Mouse (Mus musculus) liver, postnatal 0 days (tissue): ENCODE data around the gene Shisa2. TPM values are rescaled to one million over a fixed set of nuclear protein-coding genes. Genes with fewer than 3 reads are reported as not detected.

ENCODE experiments used
- ATAC-seq: fragments of 200-750 bp; cut with Nextera tagmentation; 2 replicates; pipeline ENCODE4 v1.8.0; 2017; ENCODE audit warnings: mild to moderate bottlenecking, moderate library complexity
- DNase-seq: peaks from one replicate; pipeline ENCODE4 v3.0.0-alpha.2; 2016
- H3K27ac ChIP-seq: fragments of 300-500 bp; sonication (generic); 2 replicates; pipeline ENCODE4 v1.5.1; 2014; ENCODE audit warnings: antibody characterized with exemption, moderate library complexity, mild to moderate bottlenecking, low read depth
- H3K27me3 ChIP-seq: fragments of 300-500 bp; sonication (generic); 2 replicates; pipeline ENCODE4 v1.6.1; 2014; ENCODE audit warnings: low read length, control low read depth, mixed read lengths; ENCODE audit not compliant: insufficient read depth
- H3K36me3 ChIP-seq: fragments of 300-500 bp; sonication (generic); replicated peaks from 2 replicates; pipeline ENCODE4 v1.6.1; 2014; ENCODE audit warnings: mild to moderate bottlenecking, control low read depth, low read length, moderate library complexity, mixed read lengths; ENCODE audit not compliant: insufficient read depth
- H3K4me1 ChIP-seq: fragments of 300-500 bp; sonication (generic); 2 replicates; pipeline ENCODE4 v1.6.1; 2014; ENCODE audit warnings: antibody characterized with exemption, mild to moderate bottlenecking, control low read depth; ENCODE audit not compliant: insufficient read depth
- H3K4me2 ChIP-seq: fragments of 300-500 bp; sonication (generic); 2 replicates; pipeline ENCODE4 v1.6.1; 2014; ENCODE audit warnings: low read depth, mild to moderate bottlenecking, low read length, moderate library complexity, mixed read lengths
- H3K4me3 ChIP-seq: fragments of 300-500 bp; sonication (generic); 2 replicates; pipeline ENCODE4 v1.5.1; 2014; ENCODE audit warnings: low read depth, low read length
- H3K9ac ChIP-seq: fragments of 300-500 bp; sonication (generic); replicated peaks from 2 replicates; pipeline ENCODE4 v1.6.1; 2014; ENCODE audit warnings: mild to moderate bottlenecking, moderate library complexity
- H3K9me3 ChIP-seq: fragments of 300-500 bp; sonication (generic); 2 replicates; pipeline ENCODE4 v1.6.1; 2016; ENCODE audit warnings: mild to moderate bottlenecking, control low read depth, low read length, mixed read lengths
- CTCF ChIP-seq: sonication (generic); IDR thresholded peaks from 2 replicates; pipeline ENCODE4 v1.5.1; 2016; ENCODE audit warnings: antibody characterized with exemption, low read depth
- EP300 ChIP-seq: IDR thresholded peaks from 2 replicates; pipeline ENCODE4 v1.6.1; 2016; ENCODE audit warnings: antibody characterized with exemption, low read depth, mild to moderate bottlenecking
- WGBS: fragments of 180-500 bp; shearing (Covaris S2); extraction: QIAGEN DNeasy Blood & Tissue Kit; methylation state at CpG from one replicate; pipeline ENCODE4 v1.1.7; 2014; ENCODE audit not compliant: insufficient replicate concordance; 5-methylcytosine and 5-hydroxymethylcytosine counted together
- polyA plus RNA-seq: library from polyadenylated mRNA; unstranded; fragments of >200 nt; fragmentation: Nextera tagmentation; extraction: Ambion mirVana; gene quantifications from 2 replicates; pipeline ENCODE4 v1.2.1, GENCODE M21; 2015

The Shisa2 gene
- polyA plus RNA-seq, 1 experiment from 2014 or later, result 0.26 TPM

- WGBS, result 54% methylated on average over 16 of the region's 16 CpGs
- Histone ChIP-seq H3K4me1 (peaks cover 13% of the 10 kb centered on the region), H3K4me2 (no peak overlapping the region), H3K9ac (no peak overlapping the region), H3K27me3 (no peaks in the 10 kb centered on the region), H3K36me3 (no peaks in the 10 kb centered on the region), H3K9me3 (no peaks in the 10 kb centered on the region), H3K4me3 (no peak overlapping the region), H3K27ac (no peak overlapping the region)
- no peak for TF ChIP-seq EP300
- 0 out of 2 replicates have a peak, but pooled peaks have one; percentile 20 for TF ChIP-seq CTCF
- DNase-seq (no peak), ATAC-seq (no peak)
Observed at GRCm38 (mm10) chr14:59646826-59647697, 22.0 kb downstream of the Shisa2 start.

GRCm38 (mm10) chr14:59648611-59649010 is 23.5 kb downstream of the Shisa2 start:
- H3K9ac ChIP-seq, result no peak overlapping the region
- TF ChIP-seq CTCF, result no peak
- no peak for TF ChIP-seq EP300
- H3K36me3 ChIP-seq, result no peaks in the 10 kb centered on the region
- H3K4me3 ChIP-seq, result no peak overlapping the region
- H3K9me3 ChIP-seq, result no peaks in the 10 kb centered on the region
- no peaks in the 10 kb centered on the region for H3K27me3 ChIP-seq
- ATAC-seq (no peak), DNase-seq (no peak)
- H3K4me1 ChIP-seq, result peaks cover 13% of the 10 kb centered on the region
- WGBS, result 83% methylated on average over 10 of the region's 10 CpGs
- H3K27ac ChIP-seq, result no peak overlapping the region
- H3K4me2 ChIP-seq, result no peak overlapping the region

GRCm38 (mm10) chr14:59649337-59649736 is 24.2 kb downstream of the Shisa2 start:
- H3K4me1 ChIP-seq, result peaks cover 9% of the 10 kb centered on the region
- no peak for TF ChIP-seq CTCF
- TF ChIP-seq EP300, result no peak
- H3K36me3 ChIP-seq, result no peaks in the 10 kb centered on the region
- H3K9ac ChIP-seq, result no peak overlapping the region
- H3K4me2 ChIP-seq, result no peak overlapping the region
- 65% methylated on average over 6 of the region's 6 CpGs for WGBS
- no peaks in the 10 kb centered on the region for H3K27me3 ChIP-seq
- H3K9me3 ChIP-seq, result no peaks in the 10 kb centered on the region
- DNase-seq (no peak), ATAC-seq (no peak)
- no peak overlapping the region for H3K27ac ChIP-seq
- H3K4me3 ChIP-seq, result no peak overlapping the region

GRCm38 (mm10) chr14:59656591-59656990 is 31.5 kb downstream of the Shisa2 start:
- 71% methylated on average over 6 of the region's 6 CpGs for WGBS

GRCm38 (mm10) chr14:59657098-59657497 is 32.0 kb downstream of the Shisa2 start:
- H3K4me2 ChIP-seq, result no peak overlapping the region
- ATAC-seq, result no peak
- TF ChIP-seq EP300 (no peak), CTCF (no peak)

More at GRCm38 (mm10) chr14:59656591-59656990, 31.5 kb downstream of the Shisa2 start:
- no peak for TF ChIP-seq CTCF
- no peak for TF ChIP-seq EP300
- no peak overlapping the region for H3K9ac ChIP-seq
- 0 out of 2 replicates have a peak, but pooled peaks cover 2% of the 10 kb centered on the region for H3K36me3 ChIP-seq
- H3K27ac ChIP-seq, result no peak overlapping the region
- H3K4me3 ChIP-seq, result no peak overlapping the region
- no peaks in the 10 kb centered on the region for H3K27me3 ChIP-seq
- DNase-seq (no peak), ATAC-seq (no peak)
- H3K4me1 ChIP-seq, result no peaks in the 10 kb centered on the region
- no peak overlapping the region for H3K4me2 ChIP-seq
- no peaks in the 10 kb centered on the region for H3K9me3 ChIP-seq

GRCm38 (mm10) chr14:59672893-59673515 is 47.9 kb downstream of the Shisa2 start:
- Histone ChIP-seq H3K27ac (no peak overlapping the region), H3K27me3 (no peaks in the 10 kb centered on the region), H3K9ac (no peak overlapping the region), H3K36me3 (no peaks in the 10 kb centered on the region), H3K4me1 (no peaks in the 10 kb centered on the region), H3K4me2 (no peak overlapping the region), H3K9me3 (no peaks in the 10 kb centered on the region), H3K4me3 (no peak overlapping the region)
- 71% methylated on average over 6 of the region's 6 CpGs for WGBS
- DNase-seq, result no peak
- TF ChIP-seq CTCF (no peak), EP300 (no peak)
- ATAC-seq, result no peak

More at GRCm38 (mm10) chr14:59657098-59657497, 32.0 kb downstream of the Shisa2 start:
- Histone ChIP-seq H3K9ac (no peak overlapping the region), H3K4me1 (no peaks in the 10 kb centered on the region), H3K4me3 (no peak overlapping the region), H3K27ac (no peak overlapping the region), H3K27me3 (no peaks in the 10 kb centered on the region), H3K9me3 (no peaks in the 10 kb centered on the region), H3K36me3 (0 out of 2 replicates have a peak, but pooled peaks cover 2% of the 10 kb centered on the region)
- DNase-seq, result no peak
- 87% methylated on average over 1 of the region's 1 CpGs for WGBS
